Mouse (Mus musculus) stomach, postnatal 0 days (tissue): ENCODE measurements at regions not wholly inside any gene's neighbourhood (a gene's known extent, or its start where the extent isn't known, plus 50 kb on each side); places are given as distances from the start of the nearest gene placed in this dataset.
A peak's percentile ranks its signal among the peaks of the same experiment; 100 is the strongest.

Source experiments
- CTCF ChIP-seq: IDR thresholded peaks from 2 replicates; pipeline ENCODE4 v1.5.1; 2016; ENCODE audit warnings: antibody characterized with exemption, low read depth, mild to moderate bottlenecking, moderate library complexity
- EP300 ChIP-seq: optimal IDR thresholded peaks from 2 replicates; pipeline ENCODE3; 2016; ENCODE audit warnings: antibody characterized with exemption

DNA sequence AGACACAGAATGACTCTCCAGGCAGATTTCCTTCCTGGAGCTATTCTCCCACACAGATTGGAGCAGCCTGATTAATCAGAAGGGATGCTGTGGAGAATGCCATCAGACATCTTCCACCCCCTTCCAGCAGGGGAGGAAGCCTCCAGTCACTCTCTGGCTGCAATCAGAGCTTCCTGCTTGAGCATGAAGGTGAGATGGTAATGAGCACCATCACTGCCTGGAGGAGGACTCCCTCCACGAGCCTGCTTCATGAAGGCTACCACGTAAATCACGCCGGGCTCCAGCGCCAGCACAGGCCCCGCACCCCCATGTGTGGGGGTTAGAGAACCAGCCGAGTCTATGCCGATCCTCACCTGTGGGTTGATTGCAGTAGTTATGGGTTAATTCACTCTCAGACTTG lies 321.7 kb upstream of the Zmiz1 start:
- no peak for TF ChIP-seq EP300
- TF ChIP-seq CTCF = 0 out of 2 replicates have a peak, but pooled peaks have one; percentile 2
